Mouse (Mus musculus): ENCODE data around the gene Sdk1. TPM values are rescaled to one million over a fixed set of nuclear protein-coding genes. Genes with fewer than 3 reads are reported as not detected.

Gene Sdk1
- polyA plus RNA-seq, 1 experiment from 2014 or later = 1.7 TPM

GRCm38 (mm10) chr5:142096377-142096841 lies 855.1 kb downstream of the Sdk1 start:
- ATAC-seq = no peak
- no peaks in the 10 kb centered on the region for H3K36me3 ChIP-seq (ENCODE audit: control insufficient read depth, insufficient read depth, low read length)
- H3K27me3 ChIP-seq (replicated peaks; ENCODE audit: control insufficient read depth, insufficient read depth, low read length) = no peaks in the 10 kb centered on the region
- 88% methylated on average over 11 of the region's 11 CpGs for WGBS
- H3K9me3 ChIP-seq (ENCODE audit: control insufficient read depth, low read length) = no peaks in the 10 kb centered on the region
- no peak overlapping the region for H3K27ac ChIP-seq (ENCODE audit: low read length)
- H3K4me2 ChIP-seq (ENCODE audit: low read depth, low read length) = no peak overlapping the region
- H3K9ac ChIP-seq (ENCODE audit: low read depth, low read length) = no peak overlapping the region
- H3K4me1 ChIP-seq (ENCODE audit: control insufficient read depth, insufficient read depth, low read length) = no peaks in the 10 kb centered on the region
- no peak overlapping the region for H3K4me3 ChIP-seq (ENCODE audit: low read length)

GRCm38 (mm10) chr5:142100176-142100575 lies 858.9 kb downstream of the Sdk1 start:
- no peak for ATAC-seq
- H3K27ac ChIP-seq (ENCODE audit: low read length) = no peak overlapping the region
- H3K36me3 ChIP-seq (ENCODE audit: control insufficient read depth, insufficient read depth, low read length) = no peaks in the 10 kb centered on the region
- no peak overlapping the region for H3K9ac ChIP-seq (ENCODE audit: low read depth, low read length)
- H3K4me1 ChIP-seq (ENCODE audit: control insufficient read depth, insufficient read depth, low read length) = no peaks in the 10 kb centered on the region
- H3K4me2 ChIP-seq (ENCODE audit: low read depth, low read length) = no peak overlapping the region
- WGBS = 63% methylated on average over 7 of the region's 7 CpGs
- H3K4me3 ChIP-seq (ENCODE audit: low read length) = no peak overlapping the region
- H3K9me3 ChIP-seq (ENCODE audit: control insufficient read depth, low read length) = no peaks in the 10 kb centered on the region
- no peaks in the 10 kb centered on the region for H3K27me3 ChIP-seq (replicated peaks; ENCODE audit: control insufficient read depth, insufficient read depth, low read length)

GRCm38 (mm10) chr5:142107434-142107833 lies 866.1 kb downstream of the Sdk1 start:
- H3K36me3 ChIP-seq (ENCODE audit: control insufficient read depth, insufficient read depth, low read length) = no peaks in the 10 kb centered on the region
- no peaks in the 10 kb centered on the region for H3K9me3 ChIP-seq (ENCODE audit: control insufficient read depth, low read length)
- H3K27ac ChIP-seq (ENCODE audit: low read length) = no peak overlapping the region
- H3K4me1 ChIP-seq (ENCODE audit: control insufficient read depth, insufficient read depth, low read length) = no peaks in the 10 kb centered on the region
- no peaks in the 10 kb centered on the region for H3K27me3 ChIP-seq (replicated peaks; ENCODE audit: control insufficient read depth, insufficient read depth, low read length)
- 67% methylated on average over 11 of the region's 11 CpGs for WGBS
- ATAC-seq = no peak
- no peak overlapping the region for H3K4me3 ChIP-seq (ENCODE audit: low read length)
- no peak overlapping the region for H3K9ac ChIP-seq (ENCODE audit: low read depth, low read length)
- no peak overlapping the region for H3K4me2 ChIP-seq (ENCODE audit: low read depth, low read length)

- WGBS = 87% methylated on average over 6 of the region's 6 CpGs
- H3K36me3 ChIP-seq (ENCODE audit: control insufficient read depth, insufficient read depth, low read length) = no peaks in the 10 kb centered on the region
- no peak overlapping the region for H3K4me3 ChIP-seq (ENCODE audit: low read length)
- ATAC-seq = no peak
- no peak overlapping the region for H3K4me2 ChIP-seq (ENCODE audit: low read depth, low read length)
- no peak overlapping the region for H3K9ac ChIP-seq (ENCODE audit: low read depth, low read length)
- no peaks in the 10 kb centered on the region for H3K4me1 ChIP-seq (ENCODE audit: control insufficient read depth, insufficient read depth, low read length)
- no peaks in the 10 kb centered on the region for H3K9me3 ChIP-seq (ENCODE audit: control insufficient read depth, low read length)
- no peak overlapping the region for H3K27ac ChIP-seq (ENCODE audit: low read length)
- no peaks in the 10 kb centered on the region for H3K27me3 ChIP-seq (replicated peaks; ENCODE audit: control insufficient read depth, insufficient read depth, low read length)
These were observed 870.7 kb downstream of the Sdk1 start for GRCm38 (mm10) chr5:142111989-142112388.

- Histone ChIP-seq H3K36me3 (ENCODE audit: control insufficient read depth, insufficient read depth, low read length) (no peaks in the 10 kb centered on the region), H3K4me2 (ENCODE audit: low read depth, low read length) (no peak overlapping the region), H3K9ac (ENCODE audit: low read depth, low read length) (no peak overlapping the region), H3K27me3 (replicated peaks; ENCODE audit: control insufficient read depth, insufficient read depth, low read length) (no peaks in the 10 kb centered on the region), H3K27ac (ENCODE audit: low read length) (no peak overlapping the region), H3K4me3 (ENCODE audit: low read length) (no peak overlapping the region), H3K9me3 (ENCODE audit: control insufficient read depth, low read length) (no peaks in the 10 kb centered on the region), H3K4me1 (ENCODE audit: control insufficient read depth, insufficient read depth, low read length) (no peaks in the 10 kb centered on the region)
- 62% methylated on average over 18 of the region's 18 CpGs for WGBS
- no peak for ATAC-seq
These were observed 872.2 kb downstream of the Sdk1 start for GRCm38 (mm10) chr5:142113210-142114175.

GRCm38 (mm10) chr5:142127779-142128178 lies 886.5 kb downstream of the Sdk1 start:
- 54% methylated on average over 4 of the region's 4 CpGs for WGBS
- H3K36me3 ChIP-seq (ENCODE audit: control insufficient read depth, insufficient read depth, low read length) = no peaks in the 10 kb centered on the region
- H3K9ac ChIP-seq (ENCODE audit: low read depth, low read length) = no peak overlapping the region
- no peak overlapping the region for H3K27ac ChIP-seq (ENCODE audit: low read length)
- no peaks in the 10 kb centered on the region for H3K27me3 ChIP-seq (replicated peaks; ENCODE audit: control insufficient read depth, insufficient read depth, low read length)
- no peak overlapping the region for H3K4me3 ChIP-seq (ENCODE audit: low read length)
- ATAC-seq = no peak
- no peaks in the 10 kb centered on the region for H3K4me1 ChIP-seq (ENCODE audit: control insufficient read depth, insufficient read depth, low read length)
- no peak overlapping the region for H3K4me2 ChIP-seq (ENCODE audit: low read depth, low read length)
- no peaks in the 10 kb centered on the region for H3K9me3 ChIP-seq (ENCODE audit: control insufficient read depth, low read length)

- Histone ChIP-seq H3K4me2 (ENCODE audit: low read depth, low read length) (no peak overlapping the region), H3K4me1 (ENCODE audit: control insufficient read depth, insufficient read depth, low read length) (no peaks in the 10 kb centered on the region), H3K27ac (ENCODE audit: low read length) (no peak overlapping the region), H3K36me3 (ENCODE audit: control insufficient read depth, insufficient read depth, low read length) (no peaks in the 10 kb centered on the region), H3K9me3 (ENCODE audit: control insufficient read depth, low read length) (no peaks in the 10 kb centered on the region), H3K9ac (ENCODE audit: low read depth, low read length) (no peak overlapping the region), H3K27me3 (replicated peaks; ENCODE audit: control insufficient read depth, insufficient read depth, low read length) (no peaks in the 10 kb centered on the region), H3K4me3 (ENCODE audit: low read length) (no peak overlapping the region)
- 44% methylated on average over 5 of the region's 5 CpGs for WGBS
- ATAC-seq = no peak
These were observed 886.9 kb downstream of the Sdk1 start for GRCm38 (mm10) chr5:142128181-142128611.

- Histone ChIP-seq H3K9ac (ENCODE audit: low read depth, low read length) (no peak overlapping the region), H3K36me3 (ENCODE audit: control insufficient read depth, insufficient read depth, low read length) (no peaks in the 10 kb centered on the region), H3K4me1 (ENCODE audit: control insufficient read depth, insufficient read depth, low read length) (no peaks in the 10 kb centered on the region), H3K9me3 (ENCODE audit: control insufficient read depth, low read length) (no peaks in the 10 kb centered on the region), H3K4me3 (ENCODE audit: low read length) (no peak overlapping the region), H3K4me2 (ENCODE audit: low read depth, low read length) (no peak overlapping the region), H3K27ac (ENCODE audit: low read length) (no peak overlapping the region), H3K27me3 (replicated peaks; ENCODE audit: control insufficient read depth, insufficient read depth, low read length) (no peaks in the 10 kb centered on the region)
- ATAC-seq = no peak
- 25% methylated on average over 2 of the region's 2 CpGs for WGBS
These were observed 888.7 kb downstream of the Sdk1 start for GRCm38 (mm10) chr5:142130004-142130403.

- ATAC-seq = no peak
- 58% methylated on average over 7 of the region's 7 CpGs for WGBS
- no peaks in the 10 kb centered on the region for H3K9me3 ChIP-seq (ENCODE audit: control insufficient read depth, low read length)
- H3K4me2 ChIP-seq (ENCODE audit: low read depth, low read length) = no peak overlapping the region
- no peaks in the 10 kb centered on the region for H3K4me1 ChIP-seq (ENCODE audit: control insufficient read depth, insufficient read depth, low read length)
- no peaks in the 10 kb centered on the region for H3K27me3 ChIP-seq (replicated peaks; ENCODE audit: control insufficient read depth, insufficient read depth, low read length)
- no peak overlapping the region for H3K9ac ChIP-seq (ENCODE audit: low read depth, low read length)
- no peak overlapping the region for H3K4me3 ChIP-seq (ENCODE audit: low read length)
- no peak overlapping the region for H3K27ac ChIP-seq (ENCODE audit: low read length)
- H3K36me3 ChIP-seq (ENCODE audit: control insufficient read depth, insufficient read depth, low read length) = no peaks in the 10 kb centered on the region
These were observed 898.7 kb downstream of the Sdk1 start for GRCm38 (mm10) chr5:142139978-142140377.
